Mouse (Mus musculus): Measurements from ENCODE around the gene Methig1. TPM values are rescaled to one million over a fixed set of nuclear protein-coding genes. Genes with fewer than 3 reads are reported as not detected.
"Not testable (repeated sequence)": the region's sequence is repeated elsewhere in the genome, so short reads cannot be mapped to it uniquely, and the experiment has no call there.

Methig1 gene
- polyA plus RNA-seq, 1 experiment from 2014 or later = not detected

GRCm38 (mm10) chr15:100324021-100324591, 28.8 kb upstream of the Methig1 start:
- Histone ChIP-seq H3K4me3 (no peak overlapping the region), H3K27me3 (no peaks in the 10 kb centered on the region), H3K9ac (no peak overlapping the region), H3K36me3 (no peaks in the 10 kb centered on the region), H3K4me1 (replicated peaks) (no peaks in the 10 kb centered on the region), H3K4me2 (no peak overlapping the region), H3K27ac (replicated peaks) (no peak overlapping the region), H3K9me3 (no peaks in the 10 kb centered on the region)
- no peak for ATAC-seq (ENCODE audit: low FRiP score, low read depth)
- WGBS = 75% methylated on average over 12 of the region's 12 CpGs

- Histone ChIP-seq H3K9ac (no peak overlapping the region), H3K27me3 (no peaks in the 10 kb centered on the region), H3K27ac (replicated peaks) (no peak overlapping the region), H3K36me3 (no peaks in the 10 kb centered on the region), H3K9me3 (no peaks in the 10 kb centered on the region), H3K4me2 (no peak overlapping the region), H3K4me3 (no peak overlapping the region), H3K4me1 (replicated peaks) (no peaks in the 10 kb centered on the region)
- ATAC-seq (ENCODE audit: low FRiP score, low read depth) = no peak
- 89% methylated on average over 3 of the region's 3 CpGs for WGBS
Measured at GRCm38 (mm10) chr15:100325235-100325634, 27.7 kb upstream of the Methig1 start.

- H3K27me3 ChIP-seq, H3K36me3 ChIP-seq, H3K4me3 ChIP-seq: not testable (repeated sequence)
Measured at GRCm38 (mm10) chr15:100328089-100328488, 24.9 kb upstream of the Methig1 start.

GRCm38 (mm10) chr15:100329336-100329735, 23.6 kb upstream of the Methig1 start:
- H3K4me2 ChIP-seq; H3K4me3 ChIP-seq; ATAC-seq (ENCODE audit: low FRiP score, low read depth); H3K9me3 ChIP-seq; H3K4me1 ChIP-seq (replicated peaks); H3K27ac ChIP-seq (replicated peaks); H3K9ac ChIP-seq; H3K27me3 ChIP-seq; H3K36me3 ChIP-seq: not testable (repeated sequence)
- 36% methylated on average over 10 of the region's 10 CpGs for WGBS

More at GRCm38 (mm10) chr15:100328089-100328488, 24.9 kb upstream of the Methig1 start:
- not testable (repeated sequence) for H3K4me2 ChIP-seq; H3K9me3 ChIP-seq; ATAC-seq (ENCODE audit: low FRiP score, low read depth); H3K9ac ChIP-seq; H3K27ac ChIP-seq (replicated peaks); H3K4me1 ChIP-seq (replicated peaks)
- WGBS = 68% methylated on average over 4 of the region's 4 CpGs

GRCm38 (mm10) chr15:100330739-100331138, 22.2 kb upstream of the Methig1 start:
- ATAC-seq (ENCODE audit: low FRiP score, low read depth) = no peak
- Histone ChIP-seq H3K4me1 (replicated peaks) (no peaks in the 10 kb centered on the region), H3K4me3 (no peak overlapping the region), H3K27ac (replicated peaks) (no peak overlapping the region), H3K9ac (no peak overlapping the region), H3K9me3 (no peaks in the 10 kb centered on the region), H3K27me3 (no peaks in the 10 kb centered on the region), H3K4me2 (no peak overlapping the region), H3K36me3 (no peaks in the 10 kb centered on the region)
- 61% methylated on average over 7 of the region's 7 CpGs for WGBS

GRCm38 (mm10) chr15:100332077-100332961, 20.6 kb upstream of the Methig1 start:
- H3K36me3 ChIP-seq; H3K9ac ChIP-seq; H3K4me1 ChIP-seq (replicated peaks); H3K4me2 ChIP-seq; H3K27me3 ChIP-seq; H3K9me3 ChIP-seq; H3K27ac ChIP-seq (replicated peaks); H3K4me3 ChIP-seq: not testable (repeated sequence)
- peak; percentile 34; the same call in 1 of the 2 replicates for ATAC-seq (ENCODE audit: low FRiP score, low read depth)
- 50% methylated on average over 3 of the region's 10 CpGs for WGBS

GRCm38 (mm10) chr15:100334629-100335028, 18.3 kb upstream of the Methig1 start, which contains the start of gene Mettl7a3:
Mettl7a3 (plus strand) TSS chr15:100334929.
- Histone ChIP-seq H3K4me1 (replicated peaks) (no peaks in the 10 kb centered on the region), H3K27me3 (no peaks in the 10 kb centered on the region), H3K4me2 (no peak within 1 kb of the TSS), H3K9ac (no peak within 1 kb of the TSS), H3K27ac (replicated peaks) (no peak within 1 kb of the TSS), H3K9me3 (no peaks in the 10 kb centered on the region), H3K4me3 (no peak within 1 kb of the TSS), H3K36me3 (no peaks in the 10 kb centered on the region)
- ATAC-seq (ENCODE audit: low FRiP score, low read depth) = no peak
- 55% methylated on average over 10 of the region's 10 CpGs for WGBS

GRCm38 (mm10) chr15:100337328-100337727, 15.6 kb upstream of the Methig1 start:
- H3K4me3 ChIP-seq; H3K4me1 ChIP-seq (replicated peaks); ATAC-seq (ENCODE audit: low FRiP score, low read depth); H3K36me3 ChIP-seq; H3K4me2 ChIP-seq; H3K9me3 ChIP-seq; H3K27me3 ChIP-seq; H3K27ac ChIP-seq (replicated peaks); H3K9ac ChIP-seq: not testable (repeated sequence)

- H3K27ac ChIP-seq (replicated peaks); H3K9me3 ChIP-seq; H3K4me2 ChIP-seq; H3K27me3 ChIP-seq; ATAC-seq (ENCODE audit: low FRiP score, low read depth); H3K36me3 ChIP-seq; H3K9ac ChIP-seq; H3K4me3 ChIP-seq; H3K4me1 ChIP-seq (replicated peaks): not testable (repeated sequence)
- WGBS = 41% methylated on average over 10 of the region's 10 CpGs
Measured at GRCm38 (mm10) chr15:100337847-100338246, 15.1 kb upstream of the Methig1 start.

GRCm38 (mm10) chr15:100341314-100341980, 11.5 kb upstream of the Methig1 start:
- WGBS = 87% methylated on average over 5 of the region's 5 CpGs
- H3K4me3 ChIP-seq; ATAC-seq (ENCODE audit: low FRiP score, low read depth); H3K9ac ChIP-seq; H3K36me3 ChIP-seq; H3K4me1 ChIP-seq (replicated peaks); H3K27me3 ChIP-seq; H3K27ac ChIP-seq (replicated peaks); H3K9me3 ChIP-seq; H3K4me2 ChIP-seq: not testable (repeated sequence)

- Histone ChIP-seq H3K27ac (replicated peaks) (no peak overlapping the region), H3K4me2 (no peak overlapping the region), H3K4me1 (replicated peaks) (no peaks in the 10 kb centered on the region), H3K4me3 (no peak overlapping the region), H3K9me3 (no peaks in the 10 kb centered on the region), H3K36me3 (no peaks in the 10 kb centered on the region), H3K9ac (no peak overlapping the region), H3K27me3 (no peaks in the 10 kb centered on the region)
- no peak for ATAC-seq (ENCODE audit: low FRiP score, low read depth)
Measured at GRCm38 (mm10) chr15:100345484-100345883, 7.5 kb upstream of the Methig1 start.

GRCm38 (mm10) chr15:100346761-100347160, 6.2 kb upstream of the Methig1 start:
- no peaks in the 10 kb centered on the region for H3K36me3 ChIP-seq
- H3K9ac ChIP-seq = no peak overlapping the region
- H3K27ac ChIP-seq (replicated peaks) = no peak overlapping the region
- H3K27me3 ChIP-seq = no peaks in the 10 kb centered on the region
- ATAC-seq (ENCODE audit: low FRiP score, low read depth) = no peak
- no peaks in the 10 kb centered on the region for H3K9me3 ChIP-seq
- H3K4me1 ChIP-seq (replicated peaks) = no peaks in the 10 kb centered on the region
- no peak overlapping the region for H3K4me2 ChIP-seq
- H3K4me3 ChIP-seq = no peak overlapping the region
- WGBS = 61% methylated on average over 14 of the region's 14 CpGs

Data from hindbrain, embryonic 15.5 days (tissue).